Mouse (Mus musculus): ENCODE results near the gene Svep1.

Gene Svep1

GRCm38 (mm10) chr4:58084155-58084554, 122.5 kb downstream of the Svep1 start:
- no peak for DNase-seq (ENCODE audit: low read depth, low spot score)

- peak; percentile 76 for DNase-seq (ENCODE audit: low read depth, low spot score)
Measured at GRCm38 (mm10) chr4:58082588-58082987, 124.1 kb downstream of the Svep1 start.

DNA sequence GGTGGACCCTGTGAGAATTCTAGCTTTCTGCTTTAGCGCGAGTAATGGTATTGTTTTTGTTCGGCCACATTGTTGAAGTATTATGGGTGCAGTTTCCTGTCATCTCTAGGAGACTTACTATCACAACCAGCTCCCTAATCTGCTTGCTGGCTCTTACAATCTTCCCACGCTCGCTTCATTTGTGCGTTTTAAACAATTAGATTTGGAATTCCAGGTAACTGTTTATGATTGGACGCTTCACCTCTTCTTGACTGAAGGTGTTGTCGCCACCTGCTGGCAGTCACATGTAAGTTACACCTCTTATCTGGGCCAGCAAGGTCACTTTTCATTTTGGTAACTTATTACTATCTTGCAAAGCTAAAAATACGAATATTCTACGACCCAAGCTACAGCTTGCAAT, 127.0 kb downstream of the Svep1 start:
- DNase-seq (ENCODE audit: low read depth, low spot score), result peak; percentile 69

GRCm38 (mm10) chr4:58077950-58078349, 128.7 kb downstream of the Svep1 start:
- no peak for DNase-seq (ENCODE audit: low read depth, low spot score)

- no peak for DNase-seq (ENCODE audit: low read depth, low spot score)
Measured at GRCm38 (mm10) chr4:58077536-58077935, 129.1 kb downstream of the Svep1 start.

GRCm38 (mm10) chr4:58072888-58073287, 133.8 kb downstream of the Svep1 start:
- DNase-seq (ENCODE audit: low read depth, low spot score), result no peak

GRCm38 (mm10) chr4:58068886-58069285, 137.8 kb downstream of the Svep1 start:
- no peak for DNase-seq (ENCODE audit: low read depth, low spot score)

GRCm38 (mm10) chr4:58064721-58065120, 141.9 kb downstream of the Svep1 start:
- DNase-seq (ENCODE audit: low read depth, low spot score), result no peak

DNA sequence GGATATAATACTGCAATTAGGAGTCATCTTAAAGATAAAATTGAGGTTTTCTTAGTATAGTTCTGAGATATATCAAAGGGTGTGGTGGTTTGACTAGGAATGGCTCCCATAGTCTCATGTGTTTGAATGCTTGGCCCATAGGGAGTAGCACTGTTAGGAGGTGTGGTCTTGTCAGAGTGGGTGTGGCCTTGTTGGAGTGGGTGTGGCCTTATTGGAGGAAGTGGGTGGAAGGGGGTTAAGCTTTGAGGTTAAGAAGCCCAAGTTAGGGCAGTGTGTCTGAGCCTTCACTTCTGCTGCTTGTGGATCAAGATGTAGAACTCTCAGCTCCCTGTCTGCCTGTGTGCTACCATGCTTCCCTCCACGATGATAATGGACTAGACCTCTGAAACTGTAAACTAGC, 143.7 kb downstream of the Svep1 start:
- no peak for DNase-seq (ENCODE audit: low read depth, low spot score)

DNA sequence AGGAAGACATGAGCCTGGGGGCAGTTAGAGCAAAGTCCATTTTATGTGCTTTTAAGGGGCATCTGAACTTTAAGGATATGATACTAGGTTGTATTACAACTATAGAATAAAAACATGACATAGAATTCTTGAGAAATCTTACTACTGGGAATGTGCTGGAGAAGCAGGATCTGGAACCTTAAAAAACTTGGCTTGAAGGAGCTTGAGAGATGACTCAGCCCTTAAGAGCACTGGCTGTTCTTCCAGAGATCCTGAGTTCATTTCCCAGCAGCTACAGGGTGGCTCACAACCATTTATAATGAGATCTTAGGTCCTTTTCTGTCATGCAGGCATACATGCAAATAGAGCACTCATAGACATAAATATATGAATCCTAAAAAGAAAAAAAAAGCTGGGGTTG, 151.0 kb downstream of the Svep1 start:
- peak; percentile 40 for DNase-seq (ENCODE audit: low read depth, low spot score)

DNA sequence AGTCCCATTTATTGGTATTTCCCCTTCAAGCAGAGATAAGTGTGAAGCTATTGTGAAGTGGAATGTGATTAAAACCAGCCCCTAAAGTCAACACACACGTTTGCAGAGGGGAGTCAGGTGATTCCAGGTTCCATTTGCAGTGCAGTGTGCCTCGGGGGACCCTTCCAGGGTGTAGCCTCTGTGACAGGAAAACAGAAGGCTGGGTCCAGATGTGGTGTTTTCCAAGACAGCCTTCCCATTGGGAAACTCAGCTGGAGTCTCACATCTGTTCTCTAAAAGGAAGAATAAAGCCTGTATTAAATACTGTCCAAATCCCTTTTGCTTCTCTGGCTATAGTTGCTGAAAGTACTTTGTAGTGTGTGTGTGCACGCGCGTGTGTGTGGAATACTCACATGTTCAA, 152.2 kb downstream of the Svep1 start:
- DNase-seq (ENCODE audit: low read depth, low spot score), result no peak

DNA sequence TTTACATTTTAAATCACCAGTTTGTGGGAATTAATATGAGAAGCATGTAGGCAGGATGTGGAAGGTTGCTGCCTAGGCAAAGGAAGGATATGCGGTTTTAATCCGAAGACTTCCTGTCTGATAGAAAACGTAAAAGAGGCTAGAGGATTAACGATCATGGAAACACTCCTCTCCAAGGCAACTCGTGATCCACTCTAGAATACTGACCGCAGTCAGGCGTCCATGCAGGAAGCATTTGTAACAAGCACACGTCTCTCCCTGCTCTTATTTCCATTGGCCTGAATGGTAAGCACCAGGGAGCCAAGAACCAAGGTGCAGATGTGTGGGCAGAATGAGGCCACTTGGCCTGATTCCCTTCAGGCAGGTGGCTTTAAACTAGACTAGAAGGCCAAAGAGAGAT, 155.9 kb downstream of the Svep1 start:
- no peak for DNase-seq (ENCODE audit: low read depth, low spot score)

GRCm38 (mm10) chr4:58050276-58050675, 156.4 kb downstream of the Svep1 start:
- no peak for DNase-seq (ENCODE audit: low read depth, low spot score)

GRCm38 (mm10) chr4:58044833-58045232, 161.8 kb downstream of the Svep1 start:
- no peak for DNase-seq (ENCODE audit: low read depth, low spot score)

- no peak for DNase-seq (ENCODE audit: low read depth, low spot score)
Measured at GRCm38 (mm10) chr4:58044356-58044755, 162.3 kb downstream of the Svep1 start.

DNA sequence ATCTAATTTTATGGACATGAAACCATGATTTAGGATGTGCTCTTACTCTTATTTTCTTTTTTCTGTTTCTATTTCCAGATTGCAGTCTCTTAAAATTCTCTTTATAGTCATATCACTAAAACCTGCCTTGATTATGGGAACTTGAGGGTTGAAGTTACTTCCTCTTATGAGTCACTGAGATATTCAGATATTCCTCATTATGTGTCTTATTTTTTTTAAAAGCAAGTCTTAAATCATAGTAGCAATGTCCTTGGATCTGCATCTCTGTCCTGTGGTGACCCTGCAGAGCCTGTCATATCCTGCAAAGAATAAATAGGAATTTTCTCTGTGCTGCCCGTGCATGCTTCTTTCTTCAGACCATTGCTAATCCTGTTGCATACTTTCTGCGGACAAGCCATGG, 166.6 kb downstream of the Svep1 start:
- DNase-seq (ENCODE audit: low read depth, low spot score), result no peak

- no peak for DNase-seq (ENCODE audit: low read depth, low spot score)
Measured at GRCm38 (mm10) chr4:58037096-58037705, 169.5 kb downstream of the Svep1 start.

GRCm38 (mm10) chr4:58034663-58035062, 172.0 kb downstream of the Svep1 start:
- no peak for DNase-seq (ENCODE audit: low read depth, low spot score)

DNA sequence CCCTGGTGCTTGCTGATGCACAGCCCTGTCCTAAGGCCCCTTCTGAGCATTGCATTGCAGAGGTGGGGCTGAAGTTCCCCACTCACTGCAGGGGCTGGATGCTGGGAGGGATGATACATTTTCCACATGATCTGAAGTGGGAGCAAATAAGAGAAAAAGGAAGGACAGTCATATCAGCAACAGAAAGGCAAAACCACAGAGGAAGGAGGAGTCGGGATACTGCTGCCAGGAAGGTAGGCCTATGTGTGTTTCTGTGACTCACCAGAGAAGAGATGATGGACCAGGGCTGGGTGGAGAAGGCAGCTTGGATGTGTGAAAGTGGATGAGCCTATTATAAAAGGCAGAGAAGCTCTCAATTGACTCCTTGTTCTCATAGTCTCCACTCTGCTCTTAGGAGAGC, 173.9 kb downstream of the Svep1 start:
- DNase-seq (ENCODE audit: low read depth, low spot score), result peak; percentile 79

DNA sequence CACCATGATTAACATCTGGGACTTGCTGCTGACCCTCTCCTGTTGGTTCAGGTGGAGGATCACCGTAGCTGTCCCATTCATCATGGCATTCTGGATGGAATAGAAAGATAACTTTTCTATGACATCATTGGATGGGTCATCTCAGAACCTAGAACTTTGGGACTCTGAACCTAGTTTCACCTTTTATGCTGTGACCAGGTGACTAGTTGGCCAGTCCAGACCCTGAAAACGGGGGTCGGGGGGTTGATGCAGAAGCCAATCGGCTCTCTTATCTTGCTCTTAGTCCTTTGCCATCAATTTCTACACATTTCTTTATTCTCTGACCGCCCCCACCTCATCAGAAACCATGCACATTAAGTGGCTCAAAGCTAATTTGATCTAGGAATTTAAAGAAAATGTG, 197.6 kb downstream of the Svep1 start, which contains the start of gene Txndc8:
Txndc8 (minus strand) TSS at position 101 of the 400 bp plus-strand sequence.
- DNase-seq (ENCODE audit: low read depth, low spot score), result no peak

GRCm38 (mm10) chr4:58003501-58003900, 203.2 kb downstream of the Svep1 start:
- DNase-seq (ENCODE audit: low read depth, low spot score), result no peak

Data from 3T3-L1 (cell line).